Mouse (Mus musculus): ENCODE results near the gene Ptprm. TPM values are rescaled to one million over a fixed set of nuclear protein-coding genes. Genes with fewer than 3 reads are reported as not detected.

Gene Ptprm
- polyA plus RNA-seq, 1 experiment, result 4.6 TPM

DNA sequence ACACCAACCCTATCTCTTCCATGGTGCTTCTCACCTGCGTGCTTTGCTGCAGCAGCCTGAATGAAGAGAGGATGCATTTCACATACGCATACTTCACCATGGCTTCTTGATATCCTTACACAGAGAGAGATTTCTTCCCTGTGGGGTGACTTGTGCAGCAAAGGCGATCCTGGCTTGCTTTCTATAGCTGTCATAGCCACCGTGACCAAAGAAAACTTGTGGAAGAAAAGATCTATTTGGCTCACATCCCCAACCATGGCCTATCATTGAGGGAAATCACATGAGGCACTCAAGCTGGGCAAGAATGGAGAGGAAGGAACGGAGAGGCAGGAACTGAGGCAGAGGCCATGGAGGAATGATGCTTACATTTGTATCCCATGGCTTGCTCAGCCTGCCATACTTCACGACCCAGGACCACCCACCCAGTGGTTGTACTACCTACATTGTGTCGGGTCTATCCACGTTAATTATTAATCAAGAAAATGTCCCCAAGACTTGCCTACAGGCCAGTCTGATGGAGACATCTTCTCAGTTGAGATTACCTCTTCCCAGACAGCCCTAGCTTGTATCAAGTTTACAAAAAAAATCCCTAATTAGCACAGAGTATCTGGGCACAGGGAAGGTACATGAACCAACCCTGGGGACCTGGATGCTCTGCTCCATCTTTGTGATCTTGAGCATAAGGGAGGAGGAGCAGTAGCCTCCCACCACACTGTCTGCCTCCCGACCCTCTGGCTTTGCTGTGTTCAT, 641.6 kb downstream of the Ptprm start:
- no peaks in the 10 kb centered on the region for H3K36me3 ChIP-seq (ENCODE audit: control insufficient read depth, insufficient read depth, low read length)
- H3K4me3 ChIP-seq (ENCODE audit: control insufficient read depth, low read depth, low read length), result no peak overlapping the region
- H3K27ac ChIP-seq (ENCODE audit: control insufficient read depth, insufficient read depth, low read depth, low read length), result no peak overlapping the region; the same call in 1 of the 2 replicates
- peaks cover 9% of the 10 kb centered on the region for H3K4me1 ChIP-seq (ENCODE audit: control insufficient read depth, insufficient read depth, low read length)
- no peaks in the 10 kb centered on the region for H3K27me3 ChIP-seq (ENCODE audit: control insufficient read depth, insufficient read depth, low read length)
- TF ChIP-seq CTCF (IDR thresholded peaks at IDR 0.05; ENCODE audit: control insufficient read depth, insufficient read depth, insufficient replicate concordance, low read depth, low read length), result no peak

DNA sequence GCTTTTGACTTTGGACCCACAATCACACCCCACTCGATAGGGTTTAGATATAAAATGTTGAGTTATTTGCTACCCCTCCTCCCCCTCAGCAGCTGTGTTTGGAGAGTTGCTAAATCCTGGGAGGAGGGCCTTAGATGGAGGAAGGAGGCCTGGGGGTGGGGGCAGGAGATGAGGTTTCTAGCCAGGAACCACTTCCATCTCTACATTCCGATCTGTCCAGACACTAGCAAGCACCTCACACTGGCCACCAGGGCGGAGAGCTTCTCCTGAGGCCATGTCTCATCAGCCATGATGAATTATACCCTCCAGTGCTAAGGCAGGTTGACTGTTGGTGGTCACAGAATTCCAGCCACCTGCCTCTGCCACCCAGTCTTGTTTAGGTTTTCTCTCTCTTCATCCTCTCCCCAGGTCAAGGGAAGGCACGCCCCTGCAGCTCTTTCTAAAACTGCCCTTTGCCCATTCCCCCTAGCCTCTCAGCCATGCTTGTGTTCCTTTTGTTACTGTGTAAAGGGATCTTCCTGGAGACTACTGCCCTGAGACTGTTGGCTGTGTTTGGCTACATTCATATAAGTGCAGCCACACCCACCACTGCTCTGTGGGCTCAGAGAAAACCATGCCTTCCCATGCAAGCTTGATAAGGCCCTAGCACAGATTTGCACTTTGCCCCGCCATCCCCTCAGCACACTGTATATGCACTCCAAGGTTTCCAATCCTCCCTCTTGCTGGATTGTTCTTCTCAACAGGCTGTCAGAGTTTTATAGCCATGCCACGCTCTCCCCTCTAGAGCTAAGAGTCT, 642.8 kb downstream of the Ptprm start:
- TF ChIP-seq POLR2A (IDR thresholded peaks at IDR 0.05; ENCODE audit: control insufficient read depth, low read depth, low read length) (no peak; the same call in 1 of the 2 replicates), CTCF (IDR thresholded peaks at IDR 0.05; ENCODE audit: control insufficient read depth, insufficient read depth, insufficient replicate concordance, low read depth, low read length) (no peak)
- peaks cover 9% of the 10 kb centered on the region for H3K4me1 ChIP-seq (ENCODE audit: control insufficient read depth, insufficient read depth, low read length)
- no peaks in the 10 kb centered on the region for H3K36me3 ChIP-seq (ENCODE audit: control insufficient read depth, insufficient read depth, low read length)
- peak overlapping the region; percentile 65 for H3K27ac ChIP-seq (ENCODE audit: control insufficient read depth, insufficient read depth, low read depth, low read length)
- H3K27me3 ChIP-seq (ENCODE audit: control insufficient read depth, insufficient read depth, low read length), result no peaks in the 10 kb centered on the region
- H3K4me3 ChIP-seq (ENCODE audit: control insufficient read depth, low read depth, low read length), result no peak overlapping the region

DNA sequence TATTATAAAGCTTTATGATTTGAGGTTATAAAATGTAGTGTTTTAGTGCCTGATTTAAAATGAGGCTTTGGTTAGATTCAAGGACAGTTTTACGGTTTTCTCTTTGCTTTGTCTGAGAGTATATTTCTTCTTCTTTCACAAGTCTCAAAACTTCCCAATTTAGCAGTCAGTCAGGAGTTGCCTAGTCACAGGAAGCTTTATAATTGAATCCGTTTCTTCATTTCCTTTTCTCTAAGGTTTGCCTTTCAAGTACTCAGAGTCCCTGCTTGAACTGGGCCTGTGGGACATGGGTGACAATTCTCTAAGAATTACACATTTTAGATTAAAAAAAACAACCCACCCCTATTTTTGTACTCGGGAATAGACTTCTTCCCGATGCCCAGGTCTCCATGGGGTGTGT, 643.7 kb downstream of the Ptprm start:
- TF ChIP-seq POLR2A (IDR thresholded peaks at IDR 0.05; ENCODE audit: control insufficient read depth, low read depth, low read length) (no peak), CTCF (IDR thresholded peaks at IDR 0.05; ENCODE audit: control insufficient read depth, insufficient read depth, insufficient replicate concordance, low read depth, low read length) (no peak)
- H3K36me3 ChIP-seq (ENCODE audit: control insufficient read depth, insufficient read depth, low read length), result no peaks in the 10 kb centered on the region
- H3K27ac ChIP-seq (ENCODE audit: control insufficient read depth, insufficient read depth, low read depth, low read length), result no peak overlapping the region
- no peak overlapping the region for H3K4me3 ChIP-seq (ENCODE audit: control insufficient read depth, low read depth, low read length)
- H3K27me3 ChIP-seq (ENCODE audit: control insufficient read depth, insufficient read depth, low read length), result no peaks in the 10 kb centered on the region
- peaks cover 9% of the 10 kb centered on the region for H3K4me1 ChIP-seq (ENCODE audit: control insufficient read depth, insufficient read depth, low read length)

DNA sequence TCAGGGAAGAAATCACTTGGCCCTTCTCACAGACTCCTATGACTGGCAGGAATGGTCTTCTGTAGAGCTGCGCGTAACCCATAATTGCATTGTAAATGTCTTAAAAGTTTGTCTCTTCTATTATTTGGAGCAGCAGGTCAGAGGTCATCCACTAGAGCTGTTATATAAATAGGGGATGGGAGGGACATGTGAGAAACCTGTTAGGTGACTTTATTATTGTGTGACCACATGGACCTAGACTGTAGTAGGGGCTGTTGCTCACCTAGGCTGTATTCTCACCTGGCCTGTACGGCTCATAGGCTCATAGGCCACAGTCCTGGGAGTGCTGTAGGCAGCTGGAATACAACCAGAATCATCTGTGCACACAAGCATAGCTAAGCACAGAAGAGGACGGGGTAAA, 645.5 kb downstream of the Ptprm start:
- Histone ChIP-seq H3K27ac (ENCODE audit: control insufficient read depth, insufficient read depth, low read depth, low read length) (no peak overlapping the region), H3K36me3 (ENCODE audit: control insufficient read depth, insufficient read depth, low read length) (no peaks in the 10 kb centered on the region), H3K27me3 (ENCODE audit: control insufficient read depth, insufficient read depth, low read length) (no peaks in the 10 kb centered on the region), H3K4me3 (ENCODE audit: control insufficient read depth, low read depth, low read length) (no peak overlapping the region), H3K4me1 (ENCODE audit: control insufficient read depth, insufficient read depth, low read length) (peaks cover 9% of the 10 kb centered on the region)
- no peak for TF ChIP-seq CTCF (IDR thresholded peaks at IDR 0.05; ENCODE audit: control insufficient read depth, insufficient read depth, insufficient replicate concordance, low read depth, low read length)
- TF ChIP-seq POLR2A (IDR thresholded peaks at IDR 0.05; ENCODE audit: control insufficient read depth, low read depth, low read length), result no peak

DNA sequence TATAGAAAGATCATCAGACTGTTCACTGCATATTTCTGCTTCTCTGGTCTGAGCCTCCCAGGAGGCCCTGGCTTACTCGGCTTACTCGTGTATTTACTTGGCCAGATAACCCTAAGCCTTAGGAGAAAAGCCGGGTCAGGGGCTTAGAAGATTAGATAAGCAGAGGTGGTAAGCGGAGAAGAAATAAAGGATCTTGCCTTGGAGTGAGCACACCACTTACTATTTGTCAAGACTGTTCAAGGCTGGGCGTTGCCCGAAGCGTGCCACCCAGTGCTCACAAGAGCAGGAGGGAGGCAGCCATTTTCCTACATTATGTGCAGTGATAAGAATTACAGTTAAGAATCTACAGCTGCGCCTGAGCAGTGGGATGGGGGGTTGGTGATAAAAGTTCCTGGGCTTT, 646.6 kb downstream of the Ptprm start:
- Histone ChIP-seq H3K27ac (ENCODE audit: control insufficient read depth, insufficient read depth, low read depth, low read length) (no peak overlapping the region), H3K4me3 (ENCODE audit: control insufficient read depth, low read depth, low read length) (no peak overlapping the region), H3K27me3 (ENCODE audit: control insufficient read depth, insufficient read depth, low read length) (no peaks in the 10 kb centered on the region), H3K36me3 (ENCODE audit: control insufficient read depth, insufficient read depth, low read length) (no peaks in the 10 kb centered on the region), H3K4me1 (ENCODE audit: control insufficient read depth, insufficient read depth, low read length) (peaks cover 9% of the 10 kb centered on the region)
- TF ChIP-seq POLR2A (IDR thresholded peaks at IDR 0.05; ENCODE audit: control insufficient read depth, low read depth, low read length) (no peak), CTCF (IDR thresholded peaks at IDR 0.05; ENCODE audit: control insufficient read depth, insufficient read depth, insufficient replicate concordance, low read depth, low read length) (no peak)

DNA sequence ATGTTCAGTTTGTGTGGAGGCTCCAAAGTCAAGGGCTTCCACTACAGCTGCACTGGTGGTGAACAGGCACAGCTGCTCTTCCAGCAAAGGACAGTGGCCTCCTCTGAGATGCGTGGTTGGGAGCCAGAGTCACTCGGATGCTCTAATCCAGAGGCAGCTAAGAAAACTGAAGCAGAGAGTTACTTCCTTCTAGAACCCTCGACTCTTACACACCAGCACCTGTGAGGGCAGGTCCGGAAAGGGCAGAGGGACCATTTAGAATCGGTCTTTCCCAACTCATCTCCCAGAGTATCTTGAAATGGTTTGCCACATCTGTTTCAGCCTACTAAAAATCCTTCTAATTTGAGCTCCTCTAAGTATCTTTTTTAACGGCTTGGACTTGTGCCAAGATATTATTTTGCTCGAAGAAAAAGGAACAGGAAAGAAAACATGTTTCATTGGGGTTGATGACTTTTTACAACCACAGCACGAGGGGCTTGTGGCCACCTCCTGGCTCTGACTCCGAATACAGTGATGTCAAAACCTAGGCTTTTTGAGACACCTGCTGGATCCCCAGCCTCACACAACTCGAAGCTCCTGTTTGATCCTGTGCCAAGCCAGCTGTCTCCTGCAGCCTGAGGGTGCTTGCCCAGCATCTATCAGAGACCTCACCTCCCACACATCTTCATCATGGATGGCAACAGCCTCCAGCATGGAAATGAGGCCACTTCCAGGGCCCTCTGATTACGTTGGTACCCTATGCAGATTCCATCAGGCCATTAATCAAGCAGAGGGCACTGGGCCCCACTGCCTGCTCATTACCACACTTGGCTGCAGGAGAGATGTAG, 652.7 kb downstream of the Ptprm start:
- no peak overlapping the region for H3K4me3 ChIP-seq (ENCODE audit: control insufficient read depth, low read depth, low read length)
- H3K36me3 ChIP-seq (ENCODE audit: control insufficient read depth, insufficient read depth, low read length), result no peaks in the 10 kb centered on the region
- H3K27me3 ChIP-seq (ENCODE audit: control insufficient read depth, insufficient read depth, low read length), result no peaks in the 10 kb centered on the region
- H3K27ac ChIP-seq (ENCODE audit: control insufficient read depth, insufficient read depth, low read depth, low read length), result no peak overlapping the region
- TF ChIP-seq POLR2A (IDR thresholded peaks at IDR 0.05; ENCODE audit: control insufficient read depth, low read depth, low read length) (no peak), CTCF (IDR thresholded peaks at IDR 0.05; ENCODE audit: control insufficient read depth, insufficient read depth, insufficient replicate concordance, low read depth, low read length) (no peak)
- H3K4me1 ChIP-seq (ENCODE audit: control insufficient read depth, insufficient read depth, low read length), result no peaks in the 10 kb centered on the region

DNA sequence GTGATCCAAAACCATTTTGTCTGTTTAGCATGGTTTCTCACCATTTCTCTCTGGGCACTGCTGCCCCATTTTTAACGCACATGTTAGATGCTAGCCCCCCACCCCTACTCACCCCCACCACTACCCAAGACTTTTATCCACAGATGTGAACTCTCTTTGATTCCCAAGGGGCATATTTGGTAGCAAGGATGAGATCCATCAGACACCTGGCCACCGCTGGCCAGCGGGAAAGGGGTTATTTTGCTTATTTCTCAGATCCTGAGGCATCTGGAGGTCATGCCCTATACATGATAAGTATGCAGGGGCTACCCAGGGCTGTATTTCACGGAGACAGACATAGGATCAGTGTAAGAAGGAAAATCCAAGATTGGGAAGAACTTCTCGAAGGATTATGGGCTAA, 654.4 kb downstream of the Ptprm start:
- H3K36me3 ChIP-seq (ENCODE audit: control insufficient read depth, insufficient read depth, low read length), result no peaks in the 10 kb centered on the region
- H3K27ac ChIP-seq (ENCODE audit: control insufficient read depth, insufficient read depth, low read depth, low read length), result no peak overlapping the region
- H3K4me3 ChIP-seq (ENCODE audit: control insufficient read depth, low read depth, low read length), result no peak overlapping the region
- H3K27me3 ChIP-seq (ENCODE audit: control insufficient read depth, insufficient read depth, low read length), result no peaks in the 10 kb centered on the region
- H3K4me1 ChIP-seq (ENCODE audit: control insufficient read depth, insufficient read depth, low read length), result no peaks in the 10 kb centered on the region
- TF ChIP-seq CTCF (IDR thresholded peaks at IDR 0.05; ENCODE audit: control insufficient read depth, insufficient read depth, insufficient replicate concordance, low read depth, low read length) (no peak), POLR2A (IDR thresholded peaks at IDR 0.05; ENCODE audit: control insufficient read depth, low read depth, low read length) (no peak)
